Mouse (Mus musculus): ENCODE data around the gene Tm6sf1. TPM values are rescaled to one million over a fixed set of nuclear protein-coding genes. Genes with fewer than 3 reads are reported as not detected.
A peak's percentile ranks its signal among the peaks of the same experiment; 100 is the strongest.

Gene Tm6sf1
- polyA plus RNA-seq, 1 experiment, result not detected

GRCm38 (mm10) chr7:81904094-81904493 lies 45.3 kb downstream of the Tm6sf1 start:
- H3K4me3 ChIP-seq (ENCODE audit: insufficient read depth, low read depth, low read length), result no peak overlapping the region
- no peak overlapping the region for H3K27ac ChIP-seq (ENCODE audit: insufficient read depth, low read depth, low read length)
- TF ChIP-seq POLR2A (IDR thresholded peaks at IDR 0.05; ENCODE audit: insufficient read depth, low read depth, low read length) (no peak), CTCF (IDR thresholded peaks at IDR 0.05; ENCODE audit: insufficient read depth, low read depth, low read length) (no peak)
- WGBS, result 39% methylated on average over 4 of the region's 4 CpGs
- H3K4me1 ChIP-seq (ENCODE audit: control insufficient read depth, insufficient read depth, low read length), result peaks cover 3% of the 10 kb centered on the region; the same call in 1 of the 2 replicates

DNA sequence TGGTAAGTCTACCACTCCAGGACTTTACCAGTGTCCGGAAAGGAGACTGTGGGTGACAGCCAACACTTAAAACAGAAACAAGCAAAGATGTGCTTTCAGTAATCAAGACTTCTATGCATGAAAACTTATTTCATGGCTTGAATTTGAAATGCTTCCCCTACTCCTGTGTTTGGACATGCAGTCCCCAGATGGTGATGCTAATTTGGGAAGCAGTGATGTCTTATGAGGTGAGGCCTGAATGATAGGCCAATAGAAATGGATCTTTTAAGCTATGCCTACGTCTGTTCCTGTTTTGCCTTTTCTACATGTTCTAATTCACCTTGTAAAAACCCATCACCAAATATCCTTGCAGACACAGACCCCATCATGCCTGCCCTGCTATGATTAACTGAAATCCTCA lies 46.1 kb downstream of the Tm6sf1 start:
- no peak for TF ChIP-seq CTCF (IDR thresholded peaks at IDR 0.05; ENCODE audit: insufficient read depth, low read depth, low read length)
- TF ChIP-seq POLR2A (IDR thresholded peaks at IDR 0.05; ENCODE audit: insufficient read depth, low read depth, low read length), result no peak
- no peak overlapping the region for H3K27ac ChIP-seq (ENCODE audit: insufficient read depth, low read depth, low read length)
- H3K4me3 ChIP-seq (ENCODE audit: insufficient read depth, low read depth, low read length), result no peak overlapping the region
- 79% methylated on average over 2 of the region's 2 CpGs for WGBS
- no peaks in the 10 kb centered on the region for H3K4me1 ChIP-seq (ENCODE audit: control insufficient read depth, insufficient read depth, low read length)

GRCm38 (mm10) chr7:81918316-81918715 lies 59.5 kb downstream of the Tm6sf1 start:
- Histone ChIP-seq H3K4me1 (ENCODE audit: control insufficient read depth, insufficient read depth, low read length) (no peaks in the 10 kb centered on the region), H3K27ac (ENCODE audit: insufficient read depth, low read depth, low read length) (no peak overlapping the region), H3K4me3 (ENCODE audit: insufficient read depth, low read depth, low read length) (no peak overlapping the region)
- TF ChIP-seq POLR2A (IDR thresholded peaks at IDR 0.05; ENCODE audit: insufficient read depth, low read depth, low read length) (no peak), CTCF (IDR thresholded peaks at IDR 0.05; ENCODE audit: insufficient read depth, low read depth, low read length) (no peak)
- 30% methylated on average over 5 of the region's 5 CpGs for WGBS

GRCm38 (mm10) chr7:81920314-81920713 lies 61.5 kb downstream of the Tm6sf1 start:
- no peak overlapping the region for H3K27ac ChIP-seq (ENCODE audit: insufficient read depth, low read depth, low read length)
- H3K4me1 ChIP-seq (ENCODE audit: control insufficient read depth, insufficient read depth, low read length), result no peaks in the 10 kb centered on the region
- 94% methylated on average over 4 of the region's 4 CpGs for WGBS
- TF ChIP-seq POLR2A (IDR thresholded peaks at IDR 0.05; ENCODE audit: insufficient read depth, low read depth, low read length) (no peak), CTCF (IDR thresholded peaks at IDR 0.05; ENCODE audit: insufficient read depth, low read depth, low read length) (no peak)
- no peak overlapping the region for H3K4me3 ChIP-seq (ENCODE audit: insufficient read depth, low read depth, low read length)

GRCm38 (mm10) chr7:81921379-81921952 lies 62.7 kb downstream of the Tm6sf1 start:
- TF ChIP-seq CTCF (IDR thresholded peaks at IDR 0.05; ENCODE audit: insufficient read depth, low read depth, low read length), result no peak
- 38% methylated on average over 1 of the region's 1 CpGs for WGBS
- Histone ChIP-seq H3K4me1 (ENCODE audit: control insufficient read depth, insufficient read depth, low read length) (no peaks in the 10 kb centered on the region), H3K4me3 (ENCODE audit: insufficient read depth, low read depth, low read length) (no peak overlapping the region), H3K27ac (ENCODE audit: insufficient read depth, low read depth, low read length) (no peak overlapping the region)

GRCm38 (mm10) chr7:81928998-81929397 lies 70.2 kb downstream of the Tm6sf1 start:
- TF ChIP-seq POLR2A (IDR thresholded peaks at IDR 0.05; ENCODE audit: insufficient read depth, low read depth, low read length) (no peak), CTCF (IDR thresholded peaks at IDR 0.05; ENCODE audit: insufficient read depth, low read depth, low read length) (no peak)
- Histone ChIP-seq H3K4me3 (ENCODE audit: insufficient read depth, low read depth, low read length) (no peak overlapping the region), H3K4me1 (ENCODE audit: control insufficient read depth, insufficient read depth, low read length) (peaks cover 5% of the 10 kb centered on the region; the same call in 1 of the 2 replicates), H3K27ac (ENCODE audit: insufficient read depth, low read depth, low read length) (no peak overlapping the region)
- WGBS, result 47% methylated on average over 7 of the region's 7 CpGs

- WGBS, result 13% methylated on average over 5 of the region's 5 CpGs
- peaks cover 8% of the 10 kb centered on the region; the same call in 1 of the 2 replicates for H3K4me1 ChIP-seq (ENCODE audit: control insufficient read depth, insufficient read depth, low read length)
- H3K27ac ChIP-seq (ENCODE audit: insufficient read depth, low read depth, low read length), result no peak overlapping the region
- H3K4me3 ChIP-seq (ENCODE audit: insufficient read depth, low read depth, low read length), result peak overlapping the region; percentile 26
- no peak for TF ChIP-seq POLR2A (IDR thresholded peaks at IDR 0.05; ENCODE audit: insufficient read depth, low read depth, low read length)
- no peak for TF ChIP-seq CTCF (IDR thresholded peaks at IDR 0.05; ENCODE audit: insufficient read depth, low read depth, low read length)
Observed at GRCm38 (mm10) chr7:81932521-81933045, 73.8 kb downstream of the Tm6sf1 start.

GRCm38 (mm10) chr7:81933061-81933600 lies 74.3 kb downstream of the Tm6sf1 start:
- Histone ChIP-seq H3K27ac (ENCODE audit: insufficient read depth, low read depth, low read length) (peak overlapping the region; percentile 31), H3K4me1 (ENCODE audit: control insufficient read depth, insufficient read depth, low read length) (peaks cover 8% of the 10 kb centered on the region; the same call in 1 of the 2 replicates), H3K4me3 (ENCODE audit: insufficient read depth, low read depth, low read length) (peak overlapping the region; percentile 75)
- TF ChIP-seq POLR2A (IDR thresholded peaks at IDR 0.05; ENCODE audit: insufficient read depth, low read depth, low read length), result no peak
- TF ChIP-seq CTCF (IDR thresholded peaks at IDR 0.05; ENCODE audit: insufficient read depth, low read depth, low read length), result no peak
- 1% methylated on average over 23 of the region's 23 CpGs for WGBS

DNA sequence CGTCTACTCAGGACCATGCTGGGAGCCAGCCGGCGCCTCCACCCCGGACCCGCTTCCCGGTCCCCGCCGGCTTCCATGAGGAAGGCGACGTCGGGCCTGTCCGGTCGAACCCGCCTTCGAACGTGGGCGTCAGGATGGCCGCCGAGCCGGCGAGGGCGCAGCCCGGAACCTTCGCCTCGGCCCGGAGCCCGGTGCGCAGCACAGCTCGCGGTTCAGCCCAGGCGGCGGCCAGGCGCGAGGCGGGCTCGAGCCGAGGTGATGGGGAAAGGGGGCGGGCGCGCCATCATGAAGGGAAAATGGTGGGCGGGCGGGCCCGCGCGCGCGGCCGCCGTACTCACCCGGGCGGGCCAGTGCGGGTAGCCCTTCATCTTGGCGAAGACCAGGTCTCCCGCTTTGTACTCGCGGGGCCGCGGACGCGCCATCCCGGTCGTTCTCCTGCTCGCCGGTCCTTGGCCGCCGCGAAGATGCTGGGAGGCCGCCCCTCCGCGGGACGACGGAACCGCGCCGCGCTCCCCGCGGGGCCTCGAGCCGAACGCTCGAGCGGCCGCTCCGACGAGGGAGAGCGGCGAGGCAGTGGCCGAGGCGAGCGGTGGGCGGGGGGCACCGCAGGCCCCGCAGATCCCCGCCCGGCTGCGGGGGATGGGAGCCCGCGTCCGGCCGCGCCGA lies 74.9 kb downstream of the Tm6sf1 start:
- H3K4me1 ChIP-seq (ENCODE audit: control insufficient read depth, insufficient read depth, low read length), result peaks cover 8% of the 10 kb centered on the region; the same call in 1 of the 2 replicates
- no peak for TF ChIP-seq CTCF (IDR thresholded peaks at IDR 0.05; ENCODE audit: insufficient read depth, low read depth, low read length)
- TF ChIP-seq POLR2A (IDR thresholded peaks at IDR 0.05; ENCODE audit: insufficient read depth, low read depth, low read length), result no peak; the same call in 1 of the 2 replicates

More for the DNA sequence above, 74.9 kb downstream of the Tm6sf1 start:
- WGBS, result under 1% methylated on average over 100 of the region's 103 CpGs
- H3K27ac ChIP-seq (ENCODE audit: insufficient read depth, low read depth, low read length), result peak overlapping the region; percentile 86
- H3K4me3 ChIP-seq (ENCODE audit: insufficient read depth, low read depth, low read length), result peak overlapping the region; percentile 75

Other genes with a start within 250 kb of the Tm6sf1 start
- gene Homer2, start 151.5 kb upstream of the Tm6sf1 start, polyA plus RNA-seq (2012; ENCODE audit: insufficient read depth, insufficient read length, low replicate concordance, missing spikeins), result not detected in 2 replicates
- gene Ramac, start 96.1 kb upstream of the Tm6sf1 start, polyA plus RNA-seq (2012; ENCODE audit: insufficient read depth, insufficient read length, low replicate concordance, missing spikeins), result not detected in 2 replicates
- not detected in 2 replicates for gene 3110040N11Rik, start 69.5 kb upstream of the Tm6sf1 start, polyA plus RNA-seq (2012; ENCODE audit: insufficient read depth, insufficient read length, low replicate concordance, missing spikeins)
- 204 and 340 TPM in 2 replicates for gene Btbd1, start 29.6 kb upstream of the Tm6sf1 start, polyA plus RNA-seq (2012; ENCODE audit: insufficient read depth, insufficient read length, low replicate concordance, missing spikeins)
- gene Gm10160, start 3.2 kb upstream of the Tm6sf1 start, polyA plus RNA-seq (2012; ENCODE audit: insufficient read depth, insufficient read length, low replicate concordance, missing spikeins), result not detected in 2 replicates
- gene Hdgfl3, start 75.5 kb downstream of the Tm6sf1 start, polyA plus RNA-seq (2012; ENCODE audit: insufficient read depth, insufficient read length, low replicate concordance, missing spikeins), result not detected in 2 replicates
- gene Bnc1, start 133.3 kb downstream of the Tm6sf1 start, polyA plus RNA-seq (2012; ENCODE audit: insufficient read depth, insufficient read length, low replicate concordance, missing spikeins), result not detected in 2 replicates